Comparison of ENCODE assay signal across 8 mouse cellular contexts in genomic region chr10:128493695-128494666, GRCm38 (mm10). TPM values are rescaled to one million over a fixed set of nuclear protein-coding genes. Genes with fewer than 3 reads are reported as not detected.
A peak's percentile ranks its signal among the peaks of the same experiment; 100 is the strongest.
DNase-seq lines count a peak whose midpoint lies in the region; ATAC-seq and TF ChIP-seq lines count a peak whose summit lies in the region.

Myl6 (minus strand) TSS chr10:128494145.

- H3K27ac ChIP-seq in embryonic facial prominence, embryonic 14.5 days (replicated peaks; ENCODE audit: low read depth, low read length): peak within 1 kb of the TSS; percentile 99
- H3K27ac ChIP-seq in heart, adult 2 months: peak within 1 kb of the TSS; percentile 100
- H3K27ac ChIP-seq in limb, embryonic 13.5 days: peak within 1 kb of the TSS; percentile 97
- H3K27ac ChIP-seq in midbrain, embryonic 16.5 days (ENCODE audit: low read length): peak within 1 kb of the TSS; percentile 96

- peaks cover 26% of the 10 kb centered on the region for H3K4me1 ChIP-seq in embryonic facial prominence, embryonic 14.5 days (ENCODE audit: control insufficient read depth, insufficient read depth, low read length)
- peaks cover 19% of the 10 kb centered on the region for H3K4me1 ChIP-seq in heart, adult 2 months (ENCODE audit: control insufficient read depth, insufficient read depth, low read length)
- peaks cover 49% of the 10 kb centered on the region for H3K4me1 ChIP-seq in limb, embryonic 13.5 days
- H3K4me1 ChIP-seq in midbrain, embryonic 16.5 days (ENCODE audit: control insufficient read depth, insufficient read depth, low read length): peaks cover 31% of the 10 kb centered on the region

- WGBS in embryonic facial prominence, embryonic 14.5 days: under 1% methylated on average over 39 of the region's 45 CpGs
- WGBS in heart, adult 2 months: under 1% methylated on average over 45 of the region's 45 CpGs
- WGBS in limb, embryonic 13.5 days: 0% methylated on average over 41 of the region's 45 CpGs
- under 1% methylated on average over 45 of the region's 45 CpGs for WGBS in midbrain, embryonic 16.5 days

- peak; percentile 99 for DNase-seq in 3T3-L1 (ENCODE audit: low read depth, low spot score)
- DNase-seq in adrenal gland, postnatal 4 days (ENCODE audit: low spot score in 2 of 2): peak; percentile 93
- peak; percentile 100 for DNase-seq in embryonic facial prominence, embryonic 14.5 days (ENCODE audit: low spot score)
- peak; percentile 95 to 97 for DNase-seq in heart, adult 2 months
- peak; percentile 98 to 99 for DNase-seq in kidney, adult 8-10 months
- peak; percentile 95 to 99 for DNase-seq in spleen, postnatal 10 days (ENCODE audit: low spot score in 2 of 2)

- intact Hi-C loops in heart, adult 2 months (cut with DNase I): loop anchor here (2.0 to 10.0 kb wide), 3 partner anchors 33 to 399 kb away; partner anchors contain the start of genes Baz2a and Esyt1

- peak; percentile 82; the same call in 1 of the 2 replicates for TF ChIP-seq EP300 in heart, adult 2 months (IDR thresholded peaks at IDR 0.05; ENCODE audit: insufficient read depth, low read depth, low read length)

- H3K9ac ChIP-seq in embryonic facial prominence, embryonic 14.5 days (ENCODE audit: low read depth, low read length): peak within 1 kb of the TSS; percentile 84
- H3K9ac ChIP-seq in heart, adult 2 months (ENCODE audit: low read depth, low read length): peak within 1 kb of the TSS; percentile 77
- H3K9ac ChIP-seq in limb, embryonic 13.5 days: peak within 1 kb of the TSS; percentile 88
- peak within 1 kb of the TSS; percentile 85 for H3K9ac ChIP-seq in midbrain, embryonic 16.5 days (ENCODE audit: low read depth, low read length)

- peak; percentile 78 for TF ChIP-seq CTCF in heart, adult 2 months (IDR thresholded peaks at IDR 0.05)

- H3K36me3 ChIP-seq in embryonic facial prominence, embryonic 14.5 days (ENCODE audit: control insufficient read depth, insufficient read depth, low read length): peaks cover 29% of the 10 kb centered on the region
- H3K36me3 ChIP-seq in heart, adult 2 months (ENCODE audit: control insufficient read depth, insufficient read depth, low read length): peaks cover 11% of the 10 kb centered on the region
- H3K36me3 ChIP-seq in limb, embryonic 13.5 days: peaks cover 31% of the 10 kb centered on the region
- H3K36me3 ChIP-seq in midbrain, embryonic 16.5 days (ENCODE audit: control insufficient read depth, insufficient read depth, low read length): peaks cover 22% of the 10 kb centered on the region

- no peaks in the 10 kb centered on the region for H3K79me2 ChIP-seq in heart, adult 2 months (replicated peaks; ENCODE audit: control insufficient read depth, insufficient read depth, low read length)

- TF ChIP-seq POLR2A in heart, adult 2 months (IDR thresholded peaks at IDR 0.05; ENCODE audit: insufficient read depth, low read depth, low read length): peak; percentile 100

- H3K4me3 ChIP-seq in embryonic facial prominence, embryonic 14.5 days (ENCODE audit: low read depth, low read length): peak within 1 kb of the TSS; percentile 76
- peak within 1 kb of the TSS; percentile 99 for H3K4me3 ChIP-seq in heart, adult 2 months
- peak within 1 kb of the TSS; percentile 81 for H3K4me3 ChIP-seq in limb, embryonic 13.5 days
- peak within 1 kb of the TSS; percentile 77 for H3K4me3 ChIP-seq in midbrain, embryonic 16.5 days (ENCODE audit: low read depth, low read length)

- H3K4me2 ChIP-seq in embryonic facial prominence, embryonic 14.5 days (ENCODE audit: low read depth, low read length): peak within 1 kb of the TSS; percentile 90
- H3K4me2 ChIP-seq in limb, embryonic 13.5 days (replicated peaks): peak within 1 kb of the TSS; percentile 79
- peak within 1 kb of the TSS; percentile 78 for H3K4me2 ChIP-seq in midbrain, embryonic 16.5 days (ENCODE audit: low read length)

- no peaks in the 10 kb centered on the region for H3K9me3 ChIP-seq in embryonic facial prominence, embryonic 14.5 days (ENCODE audit: control insufficient read depth, low read length)
- no peaks in the 10 kb centered on the region for H3K9me3 ChIP-seq in limb, embryonic 13.5 days
- no peaks in the 10 kb centered on the region for H3K9me3 ChIP-seq in midbrain, embryonic 16.5 days (replicated peaks; ENCODE audit: control insufficient read depth, low read length, poor library complexity, severe bottlenecking)

- peak; percentile 93 for ATAC-seq in embryonic facial prominence, embryonic 14.5 days (ENCODE audit: low read depth)
- ATAC-seq in limb, embryonic 13.5 days (ENCODE audit: low FRiP score, low read depth): peak; percentile 92
- peak; percentile 93 for ATAC-seq in midbrain, embryonic 16.5 days

- H3K27me3 ChIP-seq in embryonic facial prominence, embryonic 14.5 days (replicated peaks; ENCODE audit: control insufficient read depth, insufficient read depth, low read length): no peaks in the 10 kb centered on the region
- H3K27me3 ChIP-seq in heart, adult 2 months (ENCODE audit: control insufficient read depth, insufficient read depth, low read length): no peaks in the 10 kb centered on the region
- H3K27me3 ChIP-seq in limb, embryonic 13.5 days: no peaks in the 10 kb centered on the region
- H3K27me3 ChIP-seq in midbrain, embryonic 16.5 days (ENCODE audit: control insufficient read depth, insufficient read depth, low read depth, low read length): no peaks in the 10 kb centered on the region

RNA-seq across cellular contexts. Expression of gene Myl6, which starts in this region (rescaled TPM):
- 100 to 1,000 TPM; 703 to 716 TPM for total RNA-seq in adrenal gland, postnatal 4 days (2021)
- 1,095 and 1,174 TPM in 2 replicates for polyA plus RNA-seq in embryonic facial prominence, embryonic 14.5 days (2014; fragmentation: Nextera tagmentation; extraction: Ambion mirVana)
- total RNA-seq in heart, adult 2 months (2021): 100 to 1,000 TPM; 242 to 302 TPM
- polyA plus RNA-seq in heart, adult 2 months (2012; rRNA removed): 379 and 468 TPM in 2 replicates
- 1,077 and 1,101 TPM in 2 replicates for polyA plus RNA-seq in limb, embryonic 13.5 days (2015; fragmentation: Nextera tagmentation; extraction: Ambion mirVana)
- 852 and 855 TPM in 2 replicates for polyA plus RNA-seq in midbrain, embryonic 16.5 days (2015; fragmentation: Nextera tagmentation; extraction: Ambion mirVana)

Comparison
In these comparisons a context has a peak if more than half of its experiments do, and no peak if none do; other contexts are left out.
1. Peak in every context shown above with its lines: DNase-seq, ATAC-seq, H3K4me3 ChIP-seq and H3K27ac ChIP-seq.